Mouse (Mus musculus): ENCODE results near the gene Taar9.
"Not testable (repeated sequence)": the region's sequence is repeated elsewhere in the genome, so short reads cannot be mapped to it uniquely, and the experiment has no call there.

Gene Taar9

GRCm38 (mm10) chr10:24076200-24076599 is 33.1 kb downstream of the Taar9 start, which contains the start of gene Taar8a:
Gene Taar8a (plus strand): TSS chr10:24076500.
- not testable (repeated sequence) for DNase-seq (ENCODE audit: low spot score)

DNA sequence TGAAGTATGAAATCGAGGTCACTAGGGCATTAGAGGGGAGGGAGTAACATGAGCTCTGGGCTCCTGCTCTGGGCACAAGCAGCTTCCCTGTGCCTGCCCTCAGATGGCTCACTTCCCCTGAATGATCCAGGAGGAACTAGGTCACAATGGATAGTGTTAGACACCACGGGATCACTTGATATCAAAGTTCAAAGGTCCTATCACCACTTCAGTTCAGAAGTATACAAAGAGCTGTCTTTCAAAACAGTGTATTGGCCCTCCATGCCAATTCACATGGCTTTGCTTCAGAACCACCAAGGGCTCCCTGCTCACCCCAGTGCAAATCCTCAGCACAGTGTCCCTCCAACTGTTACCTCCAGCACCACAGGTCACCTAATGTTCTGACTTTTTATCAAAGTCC is 34.6 kb downstream of the Taar9 start:
- DNase-seq (ENCODE audit: low spot score), result not testable (repeated sequence)

GRCm38 (mm10) chr10:24058986-24059385 is 50.3 kb downstream of the Taar9 start:
- DNase-seq (ENCODE audit: low spot score), result no peak
